Mouse (Mus musculus) liver, adult (tissue): Measurements from ENCODE around the gene Dnajc16.

Experiments used
- GATA4 ChIP-seq: IDR thresholded peaks from 2 replicates; pipeline ENCODE4 v1.6.1; 2014; ENCODE audit warnings: mild to moderate bottlenecking, low read length; ENCODE audit not compliant: insufficient replicate concordance

Gene Dnajc16

DNA sequence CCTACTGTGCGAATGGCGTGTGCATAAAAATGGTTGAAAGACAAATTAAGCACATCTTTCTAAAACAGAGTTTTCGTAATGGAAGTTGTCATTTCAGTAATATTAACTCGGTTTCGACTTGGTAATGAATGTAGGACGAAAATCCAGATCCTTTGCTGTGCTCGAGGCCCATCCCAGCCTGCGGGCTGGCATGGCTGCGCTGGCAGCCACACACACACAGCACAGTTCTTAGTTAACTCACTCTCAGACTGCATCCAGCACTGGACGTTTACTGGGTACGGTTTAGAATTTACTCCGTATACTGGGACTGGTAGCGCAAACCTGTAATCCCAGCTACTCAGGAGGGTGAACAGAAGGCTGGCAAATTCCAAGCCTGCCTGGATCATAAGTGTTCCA is 67.1 kb downstream of the Dnajc16 start:
- TF ChIP-seq GATA4, result no peak

DNA sequence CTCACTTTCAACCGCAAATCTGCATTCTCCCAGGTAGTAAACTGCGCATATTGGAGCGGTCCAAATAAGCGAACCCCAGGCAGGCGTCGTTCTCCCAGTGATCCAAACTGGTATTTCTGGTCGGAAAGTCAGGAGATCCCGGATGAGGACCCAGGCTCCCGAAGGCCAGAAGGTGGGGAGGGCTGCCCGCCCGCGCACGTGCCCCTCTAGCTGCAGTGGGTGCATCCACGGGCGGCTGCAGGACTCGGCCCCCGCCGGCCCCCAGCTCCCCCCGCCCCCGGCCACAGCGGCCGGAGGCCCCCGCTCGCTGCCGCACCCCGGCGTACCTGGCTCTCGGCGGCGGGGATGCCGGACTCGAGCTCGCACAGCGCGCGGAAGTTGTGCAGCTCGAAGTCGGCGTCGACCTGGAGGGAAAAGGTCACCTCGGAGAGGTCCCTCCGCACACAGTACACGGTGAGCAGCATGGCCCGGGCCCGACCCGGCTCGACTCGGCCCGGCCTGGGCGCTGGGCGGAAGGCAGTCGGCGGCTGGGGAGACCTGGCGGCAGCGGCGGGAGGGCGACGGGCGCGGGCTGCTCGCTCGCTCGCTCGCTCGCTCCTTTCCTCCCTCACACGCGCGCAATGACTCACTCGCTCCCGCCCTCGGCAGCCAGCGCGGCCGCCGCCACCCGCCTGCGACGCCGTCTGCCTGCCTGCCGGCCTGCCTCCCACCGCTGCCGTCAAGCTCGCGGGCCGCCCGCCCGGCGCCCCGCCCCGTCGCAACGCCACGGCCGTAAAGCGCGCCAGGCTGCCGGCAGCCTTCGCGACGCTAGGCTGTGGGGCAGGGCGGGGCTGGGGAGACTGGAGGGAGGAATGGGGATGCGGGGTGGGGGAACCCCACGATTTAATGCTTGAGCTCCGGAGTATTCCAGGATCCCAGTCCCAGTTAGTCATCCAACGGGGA is 67.7 kb downstream of the Dnajc16 start, which contains the start of gene Ddi2:
Ddi2 (minus strand) TSS at position 689 of the 942 bp plus-strand sequence.
- no peak for TF ChIP-seq GATA4

DNA sequence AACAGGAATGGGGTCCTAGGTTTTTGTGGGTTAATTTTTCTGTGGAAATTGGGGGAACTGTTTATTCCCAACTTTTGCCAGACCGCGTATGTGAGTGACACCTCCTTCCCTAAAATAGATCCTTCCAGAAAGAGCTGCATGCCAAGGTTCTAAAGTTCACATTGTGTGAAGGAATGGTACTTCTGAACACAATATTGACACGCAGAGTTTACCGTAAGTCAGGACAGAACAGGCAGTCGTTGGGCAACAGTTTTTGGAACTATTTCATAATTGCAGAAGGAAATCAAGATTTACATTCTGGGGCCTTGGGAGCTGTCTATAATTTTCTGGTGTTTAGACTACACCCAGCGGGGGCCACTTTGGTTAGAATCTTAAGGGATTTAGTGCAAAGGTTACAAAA is 68.8 kb downstream of the Dnajc16 start:
- TF ChIP-seq GATA4, result no peak

DNA sequence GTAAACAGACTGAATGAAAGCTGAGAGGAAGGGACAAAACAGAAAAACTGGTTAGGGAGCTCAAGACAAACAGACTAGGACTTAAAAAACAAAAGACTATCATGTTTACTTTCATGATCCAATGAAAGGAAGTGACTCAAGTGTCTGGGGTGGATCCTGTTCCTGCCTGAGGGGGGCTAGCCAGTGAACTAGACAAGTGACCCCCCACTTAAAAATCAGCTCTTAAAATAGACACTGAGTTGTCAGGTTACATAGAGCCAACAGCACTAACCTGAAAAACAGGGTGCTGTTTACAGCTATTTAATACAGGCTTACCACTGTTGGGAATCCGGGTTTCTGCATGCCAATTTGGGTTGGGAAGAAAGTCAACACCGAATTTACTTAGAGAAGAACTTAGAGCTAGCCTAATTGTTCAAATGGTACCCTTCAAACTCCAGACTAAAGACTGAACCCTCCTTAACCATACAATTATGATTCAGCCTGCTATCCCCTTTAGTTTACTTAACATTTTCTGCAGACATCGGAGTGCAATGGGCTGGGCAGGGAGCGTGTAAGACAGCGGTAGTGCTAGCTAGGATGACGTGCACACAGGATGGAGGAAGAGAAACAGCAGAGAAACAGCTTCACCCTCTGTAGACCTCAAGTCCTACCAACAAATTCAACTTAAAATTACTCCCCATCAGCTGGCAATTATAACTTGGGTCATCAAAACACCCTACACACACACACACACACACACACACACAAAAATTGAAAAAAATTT is 69.8 kb downstream of the Dnajc16 start:
- TF ChIP-seq GATA4, result no peak

DNA sequence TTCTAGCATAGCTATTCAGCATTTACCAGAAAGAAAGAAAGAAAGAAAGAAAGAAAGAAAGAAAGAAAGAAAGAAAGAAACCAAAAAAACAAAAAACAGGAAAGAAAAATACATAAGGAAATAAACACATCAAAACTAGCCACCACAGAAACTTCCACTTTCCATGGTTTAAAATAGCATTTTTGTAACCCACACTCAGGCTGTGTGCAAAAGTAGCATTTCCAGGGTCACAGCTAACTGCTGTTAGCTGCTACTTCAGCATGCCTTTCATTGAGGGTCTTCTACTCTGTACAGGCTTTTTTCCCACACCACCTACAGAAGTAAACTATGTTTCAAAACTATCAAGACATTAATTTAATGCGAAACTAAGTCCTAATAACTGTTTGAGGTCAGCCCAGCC is 71.4 kb downstream of the Dnajc16 start:
- no peak for TF ChIP-seq GATA4

DNA sequence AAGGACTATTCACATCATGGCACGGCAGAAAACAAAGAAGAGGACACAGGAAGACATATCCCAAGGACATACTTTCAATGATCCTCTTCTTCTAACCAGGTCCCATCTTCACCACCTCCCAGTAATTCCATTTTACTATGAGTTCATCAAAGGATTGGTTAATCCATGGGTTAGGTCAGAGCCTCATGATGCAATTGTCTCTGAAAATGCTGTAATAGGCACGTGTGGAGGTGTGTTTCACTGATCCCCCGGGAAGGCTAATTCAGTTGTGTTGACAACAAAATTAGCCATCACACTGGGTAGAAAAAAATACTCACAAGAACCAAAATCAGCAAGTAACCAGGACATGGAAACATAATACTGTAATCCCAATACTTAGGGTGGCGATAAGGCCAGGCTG is 73.1 kb downstream of the Dnajc16 start:
- TF ChIP-seq GATA4, result no peak

DNA sequence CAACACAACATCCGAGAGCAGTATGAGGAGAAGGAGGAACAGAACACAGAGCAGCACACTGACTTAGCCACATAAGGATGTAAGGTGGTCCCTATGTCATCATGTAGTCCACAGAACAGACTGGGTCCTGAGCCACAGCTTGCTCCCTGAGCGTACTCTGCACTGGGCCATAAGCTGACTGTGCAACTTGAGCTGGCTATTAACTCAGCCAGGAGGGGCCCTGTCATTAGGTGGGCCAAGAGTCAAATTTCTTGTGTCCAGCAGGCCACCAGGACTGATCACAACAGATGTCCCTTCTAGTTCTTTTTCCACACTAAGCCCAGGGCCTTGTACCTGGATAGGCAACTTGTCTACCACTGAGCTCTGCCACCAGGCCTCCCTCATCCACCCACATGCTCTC is 75.7 kb downstream of the Dnajc16 start:
- TF ChIP-seq GATA4, result no peak

DNA sequence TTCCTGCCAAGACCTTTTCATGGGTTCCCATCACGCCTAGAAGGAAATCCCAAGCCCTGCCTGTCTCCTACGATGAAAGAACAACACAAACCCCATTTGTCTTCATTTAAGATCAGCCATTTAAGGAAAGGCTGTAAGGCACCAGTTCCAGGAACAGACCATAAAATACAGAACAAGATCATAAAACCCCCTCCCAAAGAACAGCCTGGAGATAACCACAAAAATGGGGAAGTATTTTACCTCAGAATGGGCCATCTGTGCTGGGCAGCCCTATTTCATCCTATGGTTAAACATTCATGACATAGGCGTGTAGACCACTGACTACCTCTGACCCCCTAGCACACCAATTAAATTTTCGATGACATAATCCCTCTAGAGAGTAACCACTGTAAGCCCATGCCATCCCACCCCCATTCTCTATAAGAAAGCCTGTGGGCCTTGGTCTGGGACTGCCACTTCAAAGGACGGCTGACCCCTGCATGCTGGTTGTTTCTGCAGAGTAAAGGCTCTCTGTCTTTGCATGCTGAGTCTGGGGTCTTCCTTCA is 77.1 kb downstream of the Dnajc16 start:
- no peak for TF ChIP-seq GATA4

DNA sequence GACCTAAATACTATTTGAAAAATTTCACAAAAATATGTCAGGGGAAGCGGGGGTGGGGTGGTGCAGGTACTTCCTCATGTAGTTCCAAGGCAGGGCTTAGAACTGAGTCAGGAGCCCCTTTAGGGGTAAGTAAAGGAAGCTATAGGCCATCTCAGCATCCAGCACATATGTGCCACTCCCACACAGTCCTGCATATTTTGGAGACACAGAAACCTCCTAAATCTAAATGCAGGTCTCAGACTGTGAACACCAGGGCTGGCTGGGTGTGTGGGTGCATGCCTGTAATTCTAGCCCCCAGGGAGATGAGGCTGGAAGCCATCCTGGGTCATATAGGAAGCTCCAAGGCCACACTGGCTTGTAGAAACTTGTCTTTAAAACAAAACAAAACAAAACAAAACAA is 79.5 kb downstream of the Dnajc16 start:
- TF ChIP-seq GATA4, result no peak
